Mouse (Mus musculus): ENCODE results near the gene Cwc27. TPM values are rescaled to one million over a fixed set of nuclear protein-coding genes. Genes with fewer than 3 reads are reported as not detected.

Cwc27 gene
- polyA plus RNA-seq, 1 experiment, result 15.9 TPM

- no peak for TF ChIP-seq CTCF (IDR thresholded peaks at IDR 0.05; ENCODE audit: low read depth, low read length)
- TF ChIP-seq POLR2A (IDR thresholded peaks at IDR 0.05; ENCODE audit: borderline replicate concordance, low read depth, low read length), result no peak
- H3K4me1 ChIP-seq (ENCODE audit: control insufficient read depth, insufficient read depth, low read length), result peaks cover 4% of the 10 kb centered on the region
- H3K4me3 ChIP-seq (ENCODE audit: insufficient read depth, low read length), result no peak overlapping the region
- H3K27ac ChIP-seq (ENCODE audit: insufficient read depth, low read depth, low read length), result no peak overlapping the region
Measured at GRCm38 (mm10) chr13:104789663-104790062, 27.3 kb downstream of the Cwc27 start.

- TF ChIP-seq POLR2A (IDR thresholded peaks at IDR 0.05; ENCODE audit: borderline replicate concordance, low read depth, low read length) (no peak), CTCF (IDR thresholded peaks at IDR 0.05; ENCODE audit: low read depth, low read length) (no peak)
- Histone ChIP-seq H3K4me3 (ENCODE audit: insufficient read depth, low read length) (no peak overlapping the region), H3K4me1 (ENCODE audit: control insufficient read depth, insufficient read depth, low read length) (peaks cover 3% of the 10 kb centered on the region), H3K27ac (ENCODE audit: insufficient read depth, low read depth, low read length) (no peak overlapping the region)
Measured at GRCm38 (mm10) chr13:104787260-104787659, 29.7 kb downstream of the Cwc27 start.

GRCm38 (mm10) chr13:104779104-104779670, 37.8 kb downstream of the Cwc27 start:
- no peak overlapping the region for H3K27ac ChIP-seq (ENCODE audit: insufficient read depth, low read depth, low read length)
- TF ChIP-seq CTCF (IDR thresholded peaks at IDR 0.05; ENCODE audit: low read depth, low read length) (no peak), POLR2A (IDR thresholded peaks at IDR 0.05; ENCODE audit: borderline replicate concordance, low read depth, low read length) (no peak)
- H3K4me1 ChIP-seq (ENCODE audit: control insufficient read depth, insufficient read depth, low read length), result no peaks in the 10 kb centered on the region
- no peak overlapping the region for H3K4me3 ChIP-seq (ENCODE audit: insufficient read depth, low read length)

GRCm38 (mm10) chr13:104763193-104763592, 53.7 kb downstream of the Cwc27 start:
- Histone ChIP-seq H3K4me1 (ENCODE audit: control insufficient read depth, insufficient read depth, low read length) (peaks cover 11% of the 10 kb centered on the region), H3K4me3 (ENCODE audit: insufficient read depth, low read length) (no peak overlapping the region), H3K27ac (ENCODE audit: insufficient read depth, low read depth, low read length) (no peak overlapping the region)
- no peak for TF ChIP-seq CTCF (IDR thresholded peaks at IDR 0.05; ENCODE audit: low read depth, low read length)
- TF ChIP-seq POLR2A (IDR thresholded peaks at IDR 0.05; ENCODE audit: borderline replicate concordance, low read depth, low read length), result no peak

GRCm38 (mm10) chr13:104762401-104762800, 54.5 kb downstream of the Cwc27 start:
- no peak overlapping the region for H3K27ac ChIP-seq (ENCODE audit: insufficient read depth, low read depth, low read length)
- H3K4me3 ChIP-seq (ENCODE audit: insufficient read depth, low read length), result no peak overlapping the region
- TF ChIP-seq CTCF (IDR thresholded peaks at IDR 0.05; ENCODE audit: low read depth, low read length), result no peak
- no peak for TF ChIP-seq POLR2A (IDR thresholded peaks at IDR 0.05; ENCODE audit: borderline replicate concordance, low read depth, low read length)
- peaks cover 11% of the 10 kb centered on the region for H3K4me1 ChIP-seq (ENCODE audit: control insufficient read depth, insufficient read depth, low read length)

- Histone ChIP-seq H3K4me1 (ENCODE audit: control insufficient read depth, insufficient read depth, low read length) (peaks cover 4% of the 10 kb centered on the region), H3K4me3 (ENCODE audit: insufficient read depth, low read length) (no peak overlapping the region), H3K27ac (ENCODE audit: insufficient read depth, low read depth, low read length) (no peak overlapping the region)
- TF ChIP-seq POLR2A (IDR thresholded peaks at IDR 0.05; ENCODE audit: borderline replicate concordance, low read depth, low read length), result no peak
- no peak for TF ChIP-seq CTCF (IDR thresholded peaks at IDR 0.05; ENCODE audit: low read depth, low read length)
Measured at GRCm38 (mm10) chr13:104759381-104759780, 57.6 kb downstream of the Cwc27 start.

GRCm38 (mm10) chr13:104747032-104747431, 69.9 kb downstream of the Cwc27 start:
- no peak overlapping the region for H3K4me3 ChIP-seq (ENCODE audit: insufficient read depth, low read length)
- TF ChIP-seq POLR2A (IDR thresholded peaks at IDR 0.05; ENCODE audit: borderline replicate concordance, low read depth, low read length), result no peak
- H3K4me1 ChIP-seq (ENCODE audit: control insufficient read depth, insufficient read depth, low read length), result peaks cover 3% of the 10 kb centered on the region; the same call in 1 of the 2 replicates
- no peak overlapping the region for H3K27ac ChIP-seq (ENCODE audit: insufficient read depth, low read depth, low read length)

GRCm38 (mm10) chr13:104742866-104743265, 74.1 kb downstream of the Cwc27 start:
- TF ChIP-seq POLR2A (IDR thresholded peaks at IDR 0.05; ENCODE audit: borderline replicate concordance, low read depth, low read length) (no peak), CTCF (IDR thresholded peaks at IDR 0.05; ENCODE audit: low read depth, low read length) (no peak)
- Histone ChIP-seq H3K27ac (ENCODE audit: insufficient read depth, low read depth, low read length) (no peak overlapping the region), H3K4me3 (ENCODE audit: insufficient read depth, low read length) (no peak overlapping the region), H3K4me1 (ENCODE audit: control insufficient read depth, insufficient read depth, low read length) (no peaks in the 10 kb centered on the region)

- H3K4me1 ChIP-seq (ENCODE audit: control insufficient read depth, insufficient read depth, low read length), result peaks cover 8% of the 10 kb centered on the region
- TF ChIP-seq POLR2A (IDR thresholded peaks at IDR 0.05; ENCODE audit: borderline replicate concordance, low read depth, low read length), result no peak
- TF ChIP-seq CTCF (IDR thresholded peaks at IDR 0.05; ENCODE audit: low read depth, low read length), result no peak
- H3K27ac ChIP-seq (ENCODE audit: insufficient read depth, low read depth, low read length), result no peak overlapping the region
- H3K4me3 ChIP-seq (ENCODE audit: insufficient read depth, low read length), result no peak overlapping the region
Measured at GRCm38 (mm10) chr13:104729261-104730046, 87.5 kb downstream of the Cwc27 start.

- TF ChIP-seq CTCF (IDR thresholded peaks at IDR 0.05; ENCODE audit: low read depth, low read length) (no peak), POLR2A (IDR thresholded peaks at IDR 0.05; ENCODE audit: borderline replicate concordance, low read depth, low read length) (no peak)
- no peak overlapping the region for H3K4me3 ChIP-seq (ENCODE audit: insufficient read depth, low read length)
Measured at GRCm38 (mm10) chr13:104727681-104728080, 89.3 kb downstream of the Cwc27 start.

More at GRCm38 (mm10) chr13:104727681-104728080, 89.3 kb downstream of the Cwc27 start:
- Histone ChIP-seq H3K27ac (ENCODE audit: insufficient read depth, low read depth, low read length) (no peak overlapping the region), H3K4me1 (ENCODE audit: control insufficient read depth, insufficient read depth, low read length) (peaks cover 8% of the 10 kb centered on the region)
